Mouse (Mus musculus): Measurements from ENCODE around the gene Tmem54.

GRCm38 (mm10) chr4:129124652-129125146 is 19.4 kb downstream of the Tmem54 start:
- TF ChIP-seq CTCF (IDR thresholded peaks at IDR 0.05; ENCODE audit: control insufficient read depth, insufficient read depth, low read length) (no peak), POLR2A (IDR thresholded peaks at IDR 0.05; ENCODE audit: borderline replicate concordance, control insufficient read depth, low read depth, low read length) (no peak)
